Mouse (Mus musculus) CD4-positive, CD25-positive, alpha-beta regulatory T cell, adult 9 weeks (primary cell): Measurements from ENCODE around the gene Hivep1. TPM values are rescaled to one million over a fixed set of nuclear protein-coding genes. Genes with fewer than 3 reads are reported as not detected.

ENCODE experiments used
- polyA plus RNA-seq: library from polyadenylated mRNA; unstranded; fragments of 100-300 nt; shearing (Covaris generic); gene quantifications from one replicate; pipeline ENCODE4 v1.2.1, GENCODE M21; 2017

Hivep1 gene
- polyA plus RNA-seq = 23.4 TPM

GRCm38 (mm10) chr13:42051961-42052695 lies at the start of gene Hivep1:
Gene Hivep1 (plus strand): TSS chr13:42052021.

Other genes with a start within 250 kb of the Hivep1 start
- not detected for gene Adtrp, start 204.3 kb upstream of the Hivep1 start, polyA plus RNA-seq
- not detected for gene Edn1, start 249.5 kb downstream of the Hivep1 start, polyA plus RNA-seq